Mouse (Mus musculus) ES-Bruce4 (cell line): ENCODE results near the gene Nhp2. TPM values are rescaled to one million over a fixed set of nuclear protein-coding genes. Genes with fewer than 3 reads are reported as not detected.

Experiments used
- H3K27ac ChIP-seq: 2 replicates; pipeline ENCODE4 v1.5.1; 2012; ENCODE audit warnings: low read length, inconsistent platforms; ENCODE audit not compliant: insufficient read depth
- H3K27me3 ChIP-seq: 2 replicates; pipeline ENCODE4 v1.6.1; 2012; ENCODE audit warnings: mild to moderate bottlenecking, low read length, inconsistent platforms; ENCODE audit not compliant: control insufficient read depth, poor library complexity, insufficient read depth, severe bottlenecking
- H3K36me3 ChIP-seq: 2 replicates; pipeline ENCODE4 v1.6.1; 2012; ENCODE audit warnings: inconsistent platforms, mild to moderate bottlenecking, low read length, moderate library complexity; ENCODE audit not compliant: control insufficient read depth, poor library complexity, insufficient read depth, severe bottlenecking
- H3K4me1 ChIP-seq: one replicate; pipeline ENCODE4 v1.8.1; 2011; ENCODE audit warnings: low read length; ENCODE audit not compliant: control insufficient read depth, insufficient read depth
- H3K4me3 ChIP-seq: 2 replicates; pipeline ENCODE4 v1.5.1; 2011; ENCODE audit warnings: low read depth, mild to moderate bottlenecking, low read length
- H3K9ac ChIP-seq: 2 replicates; pipeline ENCODE4 v1.6.1; 2012; ENCODE audit warnings: low read depth, mild to moderate bottlenecking, inconsistent platforms; ENCODE audit not compliant: poor library complexity, severe bottlenecking
- H3K9me3 ChIP-seq: replicated peaks from 2 replicates; pipeline ENCODE4 v1.6.1; 2012; ENCODE audit warnings: mild to moderate bottlenecking, low read length, inconsistent platforms; ENCODE audit not compliant: control insufficient read depth, poor library complexity, insufficient read depth, severe bottlenecking
- CTCF ChIP-seq: IDR thresholded peaks from one replicate; pipeline ENCODE4 v1.8.1; 2011; ENCODE audit warnings: low read depth, low read length
- EP300 ChIP-seq: IDR thresholded peaks from 2 replicates; pipeline ENCODE4 v1.6.1; 2011; ENCODE audit warnings: low read depth, low read length; ENCODE audit not compliant: insufficient read depth
- POLR2A ChIP-seq: IDR thresholded peaks from one replicate; pipeline ENCODE4 v1.8.1; 2011; ENCODE audit warnings: low read length; ENCODE audit not compliant: insufficient read depth
- polyA plus RNA-seq: library from polyadenylated mRNA; stranded (reverse); fragments of >200 nt; gene quantifications from 2 replicates; pipeline ENCODE4 v1.2.4, GENCODE M21; 2011; ENCODE audit warnings: low read depth; ENCODE audit not compliant: missing spikeins, insufficient read depth, insufficient read length

Gene Nhp2
- polyA plus RNA-seq, 1 experiment: 202 TPM

DNA sequence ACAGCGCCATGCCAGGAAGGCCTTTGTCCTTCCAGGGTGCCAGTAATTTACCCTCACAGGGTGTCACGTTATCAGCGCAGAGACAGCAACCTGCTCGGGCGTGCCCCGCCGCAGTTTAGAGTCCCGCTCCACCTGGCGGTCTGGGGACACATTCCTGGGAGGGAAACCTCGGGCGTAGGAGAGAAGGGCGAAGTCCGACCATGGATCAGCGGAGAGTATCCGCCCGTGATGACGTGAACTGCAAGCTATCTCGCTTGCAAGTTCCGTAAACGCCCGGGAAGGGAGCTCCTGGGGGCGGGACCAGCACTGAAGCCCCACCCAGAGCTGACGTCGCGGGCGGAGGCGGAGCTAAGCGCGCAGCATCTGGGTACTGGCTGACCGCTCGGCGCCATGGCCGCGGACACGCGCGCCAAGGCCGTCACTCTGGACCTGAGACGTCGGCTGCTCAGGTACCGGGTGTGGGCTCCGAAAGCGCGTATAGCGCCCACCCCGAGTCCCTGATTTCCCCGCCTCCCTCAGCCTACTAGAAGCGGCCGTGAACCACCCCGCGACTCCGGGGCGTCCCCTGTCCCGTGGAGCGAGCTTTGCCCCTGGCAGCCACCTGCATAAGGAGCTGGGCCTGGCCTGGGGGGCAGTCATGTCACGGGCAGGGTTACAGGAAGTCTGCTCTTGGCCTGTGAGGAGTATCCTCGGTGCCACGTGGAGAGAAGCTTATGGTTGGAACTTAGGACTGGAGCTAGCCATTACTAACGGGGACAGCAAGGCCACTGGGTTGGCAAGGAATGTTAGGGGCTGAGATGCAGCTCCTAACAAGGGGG lies 34.9 kb upstream of the Nhp2 start, which contains the start of gene Phykpl:
TSS of gene Phykpl (plus strand) at position 327 of the 818 bp plus-strand sequence.
- no peak for TF ChIP-seq EP300
- TF ChIP-seq CTCF: no peak
- peak within 1 kb of the TSS; percentile 78 for H3K27ac ChIP-seq
- no peaks in the 10 kb centered on the region for H3K9me3 ChIP-seq
- peak within 1 kb of the TSS; percentile 68 for H3K9ac ChIP-seq
- peaks cover 25% of the 10 kb centered on the region for H3K36me3 ChIP-seq
- H3K4me3 ChIP-seq: peak within 1 kb of the TSS; percentile 87
- H3K4me1 ChIP-seq: no peaks in the 10 kb centered on the region
- no peaks in the 10 kb centered on the region for H3K27me3 ChIP-seq

DNA sequence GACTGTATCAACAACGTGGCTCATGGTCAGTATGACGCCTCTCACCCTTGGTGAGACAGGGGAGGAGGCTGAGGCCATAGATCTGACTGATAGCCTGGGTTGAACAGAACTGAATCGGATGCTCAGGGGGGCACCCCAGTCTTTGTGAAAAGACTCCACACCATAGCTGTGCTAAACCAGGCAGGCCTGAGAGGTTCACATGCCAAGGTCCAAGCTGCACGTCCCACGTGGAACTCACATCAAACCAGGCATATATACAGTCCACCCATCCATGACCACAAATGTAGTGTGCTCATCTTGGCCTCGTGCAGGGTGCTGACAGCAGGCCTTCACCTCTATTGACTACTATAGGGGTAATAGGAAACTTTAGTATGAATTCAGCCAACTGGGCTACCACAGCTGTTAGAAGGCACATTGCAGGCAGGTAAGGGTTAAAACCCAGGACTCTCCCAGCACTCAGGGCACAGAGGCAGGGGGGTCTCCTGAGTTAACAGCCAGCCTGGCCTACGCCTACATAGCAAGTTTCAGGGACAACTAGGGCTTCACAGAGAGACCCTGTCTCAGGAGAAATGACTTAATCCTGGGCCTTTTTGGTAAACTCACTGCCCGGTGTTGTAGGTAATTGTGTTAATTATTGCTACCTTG lies 33.8 kb upstream of the Nhp2 start:
- Histone ChIP-seq H3K27me3 (no peaks in the 10 kb centered on the region), H3K4me3 (peak overlapping the region; percentile 75), H3K36me3 (peaks cover 34% of the 10 kb centered on the region), H3K9ac (peak overlapping the region; percentile 68), H3K4me1 (no peaks in the 10 kb centered on the region), H3K27ac (no peak overlapping the region), H3K9me3 (no peaks in the 10 kb centered on the region)
- TF ChIP-seq POLR2A: no peak
- no peak for TF ChIP-seq CTCF
- no peak for TF ChIP-seq EP300

DNA sequence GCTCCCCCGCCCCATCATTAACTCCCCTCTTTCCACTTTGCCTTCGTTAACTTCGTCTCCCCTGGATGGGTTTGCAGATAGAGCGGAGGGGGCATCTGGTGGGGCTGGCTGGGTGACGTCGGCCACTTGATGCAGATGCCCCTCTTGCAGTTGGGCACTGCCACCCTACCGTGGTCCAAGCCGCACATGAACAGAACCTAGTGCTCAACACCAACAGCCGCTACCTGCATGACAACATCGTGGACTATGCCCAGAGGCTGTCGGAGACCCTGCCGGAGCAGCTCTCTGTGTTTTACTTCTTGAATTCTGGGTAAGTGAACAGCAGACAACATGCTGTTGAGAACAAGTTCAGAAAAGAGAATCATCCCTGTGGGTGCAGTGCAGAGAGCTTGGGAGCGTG lies 33.1 kb upstream of the Nhp2 start:
- Histone ChIP-seq H3K36me3 (peaks cover 41% of the 10 kb centered on the region), H3K4me3 (no peak overlapping the region)
- TF ChIP-seq POLR2A: no peak

DNA sequence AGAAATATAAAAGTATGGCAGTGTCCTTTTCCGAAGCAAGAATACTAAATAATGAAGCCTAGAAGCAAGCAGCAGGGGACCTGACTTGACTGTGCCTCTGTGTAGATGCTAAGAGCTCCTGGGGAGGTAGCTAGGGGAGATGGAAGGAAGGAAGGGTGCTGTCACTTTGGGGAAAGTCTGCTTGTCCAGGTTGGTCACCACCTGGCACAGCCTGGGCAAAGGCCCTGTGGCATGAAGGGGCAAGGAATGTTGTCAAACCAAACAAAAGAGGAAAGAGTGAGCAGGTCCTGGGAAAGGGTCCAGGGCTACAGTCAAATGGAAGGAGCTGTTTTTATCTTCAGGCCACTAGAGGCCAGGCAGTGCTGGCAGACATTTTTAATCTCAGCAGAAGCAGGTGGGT lies 32.5 kb upstream of the Nhp2 start:
- Histone ChIP-seq H3K4me3 (no peak overlapping the region), H3K9me3 (no peaks in the 10 kb centered on the region), H3K27ac (no peak overlapping the region), H3K36me3 (peaks cover 47% of the 10 kb centered on the region), H3K9ac (no peak overlapping the region), H3K4me1 (no peaks in the 10 kb centered on the region), H3K27me3 (no peaks in the 10 kb centered on the region)
- TF ChIP-seq POLR2A (no peak), EP300 (no peak), CTCF (no peak)

More for the DNA sequence above, 33.1 kb upstream of the Nhp2 start:
- no peak overlapping the region for H3K27ac ChIP-seq
- H3K4me1 ChIP-seq: no peaks in the 10 kb centered on the region
- H3K9ac ChIP-seq: no peak overlapping the region
- H3K27me3 ChIP-seq: no peaks in the 10 kb centered on the region
- no peaks in the 10 kb centered on the region for H3K9me3 ChIP-seq

DNA sequence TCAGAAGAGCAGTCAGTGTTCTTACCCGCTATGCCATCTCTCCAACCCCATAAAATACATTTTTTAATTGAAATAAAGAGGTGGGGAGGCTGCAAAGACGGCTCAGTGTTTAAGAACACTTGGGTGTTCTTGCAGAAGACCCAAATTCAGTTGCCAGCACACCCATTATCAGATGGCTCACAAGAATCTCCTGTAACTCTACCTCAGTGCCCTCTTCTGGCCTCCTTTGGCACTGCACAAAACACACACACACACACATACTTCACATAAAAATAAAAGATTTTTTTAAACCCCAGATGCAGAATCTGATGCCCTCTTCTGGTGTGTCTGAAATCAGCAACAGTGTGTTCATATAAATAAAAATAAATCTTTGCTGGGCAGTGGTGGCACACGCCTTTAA lies 30.7 kb upstream of the Nhp2 start:
- H3K27me3 ChIP-seq: no peaks in the 10 kb centered on the region
- H3K9me3 ChIP-seq: no peaks in the 10 kb centered on the region
- no peaks in the 10 kb centered on the region for H3K4me1 ChIP-seq
- H3K4me3 ChIP-seq: no peak overlapping the region
- no peak overlapping the region for H3K9ac ChIP-seq
- peaks cover 64% of the 10 kb centered on the region for H3K36me3 ChIP-seq
- TF ChIP-seq EP300: no peak
- TF ChIP-seq POLR2A: no peak
- no peak for TF ChIP-seq CTCF
- no peak overlapping the region for H3K27ac ChIP-seq

DNA sequence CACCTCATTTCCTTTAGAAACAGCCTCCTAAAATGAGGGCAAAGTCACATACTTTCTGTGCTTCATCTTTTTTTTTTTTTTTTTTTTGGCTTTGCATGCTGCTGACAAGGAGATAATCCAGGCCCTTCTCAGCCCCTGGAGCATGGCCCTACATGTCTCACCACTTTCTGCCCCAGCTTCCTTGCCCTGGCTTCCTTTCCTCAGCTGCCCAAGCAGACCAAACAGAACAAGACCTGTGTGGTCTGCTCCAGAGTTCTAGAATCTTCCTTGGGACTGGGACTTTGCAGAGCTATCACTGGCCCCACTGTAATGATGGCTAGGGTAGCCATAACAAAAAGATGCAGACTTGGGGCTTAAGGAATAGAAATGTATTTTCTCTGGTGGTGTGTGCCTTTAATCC lies 29.5 kb upstream of the Nhp2 start:
- Histone ChIP-seq H3K9ac (no peak overlapping the region), H3K27me3 (no peaks in the 10 kb centered on the region), H3K9me3 (no peaks in the 10 kb centered on the region), H3K4me1 (no peaks in the 10 kb centered on the region), H3K36me3 (peaks cover 75% of the 10 kb centered on the region), H3K27ac (no peak overlapping the region), H3K4me3 (no peak overlapping the region)
- TF ChIP-seq POLR2A (no peak), EP300 (no peak), CTCF (no peak)
